ENCODE assay signal across 10 mouse cellular contexts in genomic region chr6:134147596-134148442, GRCm38 (mm10).
DNase-seq lines count a peak whose midpoint lies in the region; ATAC-seq lines count a peak whose summit lies in the region.
"Had no signal": no experiment of that assay in that cellular context is flagged by ENCODE, and none has a peak within 500 bp of the region (broad histone marks: within the 10 kb centered on the region; RNA-seq: fewer than 3 reads in every experiment).

No protein-coding gene starts in this region.

- H3K4me1 ChIP-seq in lung, embryonic 15.5 days, result peaks cover 76% of the 10 kb centered on the region
- H3K4me1 ChIP-seq in intestine, embryonic 14.5 days (replicated peaks; ENCODE audit: control insufficient read depth, insufficient read depth, low read length), result peaks cover 72% of the 10 kb centered on the region
- peaks cover 19% of the 10 kb centered on the region for H3K4me1 ChIP-seq in neural tube, embryonic 12.5 days
- peaks cover 60% of the 10 kb centered on the region for H3K4me1 ChIP-seq in liver, embryonic 12.5 days

- H3K27me3 ChIP-seq in lung, embryonic 15.5 days, result no peaks in the 10 kb centered on the region
- H3K27me3 ChIP-seq in intestine, embryonic 14.5 days (replicated peaks; ENCODE audit: control insufficient read depth, insufficient read depth, low read length), result no peaks in the 10 kb centered on the region
- no peaks in the 10 kb centered on the region for H3K27me3 ChIP-seq in neural tube, embryonic 12.5 days (replicated peaks)
- H3K27me3 ChIP-seq in liver, embryonic 12.5 days (replicated peaks), result no peaks in the 10 kb centered on the region

- 52% methylated on average over 22 of the region's 22 CpGs for WGBS in lung, embryonic 15.5 days
- WGBS in intestine, embryonic 14.5 days, result 43% methylated on average over 22 of the region's 22 CpGs
- 50% methylated on average over 22 of the region's 22 CpGs for WGBS in neural tube, embryonic 12.5 days
- 66% methylated on average over 22 of the region's 22 CpGs for whole genome bisulfite sequencing in liver, embryonic 12.5 days (ENCODE audit: insufficient replicate concordance)

- H3K4me3 ChIP-seq in lung, embryonic 15.5 days, result no peak overlapping the region
- no peak overlapping the region for H3K4me3 ChIP-seq in intestine, embryonic 14.5 days (ENCODE audit: low read depth, low read length)
- H3K4me3 ChIP-seq in neural tube, embryonic 12.5 days, result no peak overlapping the region
- no peak overlapping the region for H3K4me3 ChIP-seq in liver, embryonic 12.5 days
- H3K4me3 ChIP-seq: heart, adult 2 months; myocyte had no signal

- H3K27ac ChIP-seq in lung, embryonic 15.5 days, result 0 out of 2 replicates have a peak overlapping the region, but pooled peaks have one; percentile 1
- H3K27ac ChIP-seq in intestine, embryonic 14.5 days (ENCODE audit: low read depth), result peak overlapping the region; percentile 22; the same call in 1 of the 2 replicates
- H3K27ac ChIP-seq in neural tube, embryonic 12.5 days, result no peak overlapping the region
- H3K27ac ChIP-seq in liver, embryonic 12.5 days, result no peak overlapping the region
- H3K27ac ChIP-seq: heart, adult 2 months had no signal

- no peak for DNase-seq in lung, adult 18-20 months
- peak; percentile 49 to 51 for DNase-seq in cerebellum, postnatal 36 days
- DNase-seq in intestine, embryonic 14.5 days (ENCODE audit: low spot score), result peak; percentile 69
- no peak for DNase-seq in layer of hippocampus, adult 9-11 months
- no peak for DNase-seq in lung, postnatal 14 days

- no peak for ATAC-seq in lung, embryonic 15.5 days (ENCODE audit: borderline replicate concordance, extremely low read depth, low FRiP score, low TSS enrichment)
- no peak; the same call in 1 of the 2 replicates for ATAC-seq in intestine, embryonic 14.5 days (replicated peaks; ENCODE audit: low FRiP score, low TSS enrichment, low read depth)
- peak; percentile 68 for ATAC-seq in neural tube, embryonic 12.5 days (ENCODE audit: low FRiP score, low read depth)
- no peak for ATAC-seq in liver, embryonic 12.5 days

- H3K9me3 ChIP-seq in lung, embryonic 15.5 days, result no peaks in the 10 kb centered on the region
- no peaks in the 10 kb centered on the region for H3K9me3 ChIP-seq in intestine, embryonic 14.5 days (ENCODE audit: control insufficient read depth, low read length)
- H3K9me3 ChIP-seq in neural tube, embryonic 12.5 days, result no peaks in the 10 kb centered on the region
- H3K9me3 ChIP-seq in liver, embryonic 12.5 days (replicated peaks), result no peaks in the 10 kb centered on the region

- H3K36me3 ChIP-seq in lung, embryonic 15.5 days, result no peaks in the 10 kb centered on the region
- H3K36me3 ChIP-seq in intestine, embryonic 14.5 days (ENCODE audit: control insufficient read depth, insufficient read depth, low read length), result no peaks in the 10 kb centered on the region
- no peaks in the 10 kb centered on the region for H3K36me3 ChIP-seq in neural tube, embryonic 12.5 days
- H3K36me3 ChIP-seq in liver, embryonic 12.5 days, result no peaks in the 10 kb centered on the region

- H3K9ac ChIP-seq in lung, embryonic 15.5 days, result no peak overlapping the region
- H3K9ac ChIP-seq in intestine, embryonic 14.5 days (ENCODE audit: low read length), result no peak overlapping the region
- H3K9ac ChIP-seq in neural tube, embryonic 12.5 days, result no peak overlapping the region
- no peak overlapping the region for H3K9ac ChIP-seq in liver, embryonic 12.5 days

- no peak overlapping the region for H3K4me2 ChIP-seq in lung, embryonic 15.5 days
- H3K4me2 ChIP-seq in intestine, embryonic 14.5 days (ENCODE audit: low read length), result no peak overlapping the region
- H3K4me2 ChIP-seq in neural tube, embryonic 12.5 days (replicated peaks), result no peak overlapping the region
- no peak overlapping the region for H3K4me2 ChIP-seq in liver, embryonic 12.5 days

Comparison
In these comparisons a context has a peak if more than half of its experiments do, and no peak if none do; other contexts are left out.
1. H3K27ac ChIP-seq: peak in lung, embryonic 15.5 days (single experiment) and intestine, embryonic 14.5 days (single experiment); none in neural tube, embryonic 12.5 days (single experiment) and liver, embryonic 12.5 days (single experiment).
2. DNase-seq: peak in cerebellum, postnatal 36 days (2 of 2) and intestine, embryonic 14.5 days (single experiment); none in lung, adult 18-20 months (0 of 2), layer of hippocampus, adult 9-11 months (single experiment) and lung, postnatal 14 days (single experiment).